In the genomic region with DNA sequence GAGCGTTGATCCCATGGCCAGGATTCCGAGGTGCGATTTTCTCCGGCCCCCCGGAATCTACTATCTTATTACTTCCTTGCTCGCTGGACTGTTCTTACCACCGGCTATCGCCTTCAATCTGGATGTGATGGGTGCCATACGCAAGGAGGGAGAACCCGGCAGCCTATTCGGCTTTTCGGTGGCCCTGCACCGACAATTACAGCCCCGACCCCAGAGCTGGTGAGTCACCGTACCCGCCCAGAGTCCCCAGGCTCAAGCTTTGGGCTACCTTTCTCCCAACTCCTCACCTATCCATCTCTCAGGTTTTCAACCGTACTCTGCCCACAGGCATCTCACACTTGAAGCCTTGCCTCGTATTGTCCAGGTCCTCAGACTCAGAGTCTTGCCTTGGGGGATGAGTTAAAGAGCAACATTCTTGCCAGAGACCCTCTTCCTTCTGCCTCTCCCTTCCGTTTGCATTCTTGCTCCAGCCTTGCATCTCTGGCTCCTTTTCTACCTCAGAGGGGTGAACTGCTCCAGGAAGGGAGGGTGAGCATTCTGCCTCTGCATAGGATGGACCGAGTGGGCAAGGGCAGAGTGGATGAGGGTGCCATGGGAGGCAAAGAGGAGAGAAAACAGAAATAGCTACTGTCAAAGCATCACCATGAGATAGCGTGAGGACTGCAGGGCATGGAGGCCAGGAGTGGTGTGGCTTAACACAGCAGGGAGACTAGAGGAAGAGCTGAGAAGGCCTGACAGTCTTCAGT, we compare ENCODE assay signal across 8 mouse cellular contexts. TPM values are rescaled to one million over a fixed set of nuclear protein-coding genes. Genes with fewer than 3 reads are reported as not detected.
DNase-seq lines count a peak whose midpoint lies in the region; ATAC-seq and TF ChIP-seq lines count a peak whose summit lies in the region.

No protein-coding gene starts in this region.

- no peaks in the 10 kb centered on the region for H3K9me3 ChIP-seq in lung, embryonic 14.5 days (ENCODE audit: low read depth, low read length)
- no peaks in the 10 kb centered on the region for H3K9me3 ChIP-seq in embryonic facial prominence, embryonic 11.5 days (replicated peaks; ENCODE audit: control insufficient read depth, low read length)
- no peaks in the 10 kb centered on the region for H3K9me3 ChIP-seq in intestine, embryonic 14.5 days (ENCODE audit: control insufficient read depth, low read length)
- no peaks in the 10 kb centered on the region for H3K9me3 ChIP-seq in neural tube, embryonic 13.5 days

- H3K4me2 ChIP-seq in lung, embryonic 14.5 days: peak overlapping the region; percentile 72
- H3K4me2 ChIP-seq in embryonic facial prominence, embryonic 11.5 days (ENCODE audit: low read depth, low read length): peak overlapping the region; percentile 69
- H3K4me2 ChIP-seq in intestine, embryonic 14.5 days (ENCODE audit: low read length): peak overlapping the region; percentile 55
- H3K4me2 ChIP-seq in neural tube, embryonic 13.5 days: peak overlapping the region; percentile 65

- peak overlapping the region; percentile 41 for H3K4me3 ChIP-seq in lung, embryonic 14.5 days (ENCODE audit: low read depth, low read length)
- H3K4me3 ChIP-seq in embryonic facial prominence, embryonic 11.5 days (ENCODE audit: low read depth, low read length): peak overlapping the region; percentile 39
- peak overlapping the region; percentile 34 for H3K4me3 ChIP-seq in intestine, embryonic 14.5 days (ENCODE audit: low read depth, low read length)
- peak overlapping the region; percentile 43 for H3K4me3 ChIP-seq in neural tube, embryonic 13.5 days

- ATAC-seq in lung, embryonic 14.5 days (ENCODE audit: insufficient read depth): 0 out of 2 replicates have a peak, but pooled peaks have one; percentile 8
- no peak for ATAC-seq in embryonic facial prominence, embryonic 11.5 days (replicated peaks; ENCODE audit: insufficient number of reproducible peaks, low FRiP score, low TSS enrichment, low read depth)
- ATAC-seq in intestine, embryonic 14.5 days (replicated peaks; ENCODE audit: low FRiP score, low TSS enrichment, low read depth): no peak
- ATAC-seq in neural tube, embryonic 13.5 days (ENCODE audit: low read depth): 0 out of 2 replicates have a peak, but pooled peaks have one; percentile 21

- peak overlapping the region; percentile 30 for H3K9ac ChIP-seq in lung, embryonic 14.5 days
- peak overlapping the region; percentile 13; the same call in 1 of the 2 replicates for H3K9ac ChIP-seq in embryonic facial prominence, embryonic 11.5 days (replicated peaks; ENCODE audit: low read length)
- H3K9ac ChIP-seq in intestine, embryonic 14.5 days (ENCODE audit: low read length): no peak overlapping the region
- H3K9ac ChIP-seq in neural tube, embryonic 13.5 days: peak overlapping the region; percentile 56

- 5% methylated on average over 21 of the region's 21 CpGs for WGBS in lung, embryonic 14.5 days
- 3% methylated on average over 21 of the region's 21 CpGs for WGBS in embryonic facial prominence, embryonic 11.5 days
- 3% methylated on average over 21 of the region's 21 CpGs for WGBS in intestine, embryonic 14.5 days
- WGBS in neural tube, embryonic 13.5 days: 4% methylated on average over 21 of the region's 21 CpGs

- H3K36me3 ChIP-seq in lung, embryonic 14.5 days (ENCODE audit: insufficient read depth): no peaks in the 10 kb centered on the region
- no peaks in the 10 kb centered on the region for H3K36me3 ChIP-seq in embryonic facial prominence, embryonic 11.5 days (replicated peaks; ENCODE audit: control insufficient read depth, insufficient read depth, low read depth, low read length)
- no peaks in the 10 kb centered on the region for H3K36me3 ChIP-seq in intestine, embryonic 14.5 days (ENCODE audit: control insufficient read depth, insufficient read depth, low read length)
- H3K36me3 ChIP-seq in neural tube, embryonic 13.5 days: no peaks in the 10 kb centered on the region

- no peak overlapping the region for H3K27ac ChIP-seq in lung, embryonic 14.5 days (ENCODE audit: low read depth)
- no peak overlapping the region for H3K27ac ChIP-seq in embryonic facial prominence, embryonic 11.5 days (replicated peaks; ENCODE audit: low read depth, low read length)
- no peak overlapping the region for H3K27ac ChIP-seq in intestine, embryonic 14.5 days (ENCODE audit: low read depth)
- H3K27ac ChIP-seq in neural tube, embryonic 13.5 days (replicated peaks): peak overlapping the region; percentile 52

- DNase-seq in lung, embryonic 14.5 days: no peak
- no peak for DNase-seq in lung, postnatal 14 days
- peak; percentile 17 for DNase-seq in embryonic facial prominence, embryonic 11.5 days (ENCODE audit: low spot score)
- DNase-seq in intestine, embryonic 14.5 days (ENCODE audit: low spot score): peak; percentile 61
- DNase-seq in ovary, adult 18-20 months (ENCODE audit: low spot score): no peak
- DNase-seq in layer of hippocampus, adult 11-12 months (ENCODE audit: low spot score): no peak
- no peak for DNase-seq in spleen, postnatal 14 days (ENCODE audit: low spot score in 2 of 2)

- no peaks in the 10 kb centered on the region for H3K4me1 ChIP-seq in lung, embryonic 14.5 days (ENCODE audit: insufficient read depth)
- no peaks in the 10 kb centered on the region; the same call in 1 of the 2 replicates for H3K4me1 ChIP-seq in embryonic facial prominence, embryonic 11.5 days (ENCODE audit: control insufficient read depth, insufficient read depth, low read length)
- H3K4me1 ChIP-seq in intestine, embryonic 14.5 days (replicated peaks; ENCODE audit: control insufficient read depth, insufficient read depth, low read length): no peaks in the 10 kb centered on the region
- H3K4me1 ChIP-seq in neural tube, embryonic 13.5 days (replicated peaks): peaks cover 17% of the 10 kb centered on the region

- peaks cover 48% of the 10 kb centered on the region for H3K27me3 ChIP-seq in lung, embryonic 14.5 days (ENCODE audit: insufficient read depth, low read length)
- peaks cover 28% of the 10 kb centered on the region for H3K27me3 ChIP-seq in embryonic facial prominence, embryonic 11.5 days (ENCODE audit: control insufficient read depth, insufficient read depth, low read length)
- peaks cover 67% of the 10 kb centered on the region for H3K27me3 ChIP-seq in intestine, embryonic 14.5 days (replicated peaks; ENCODE audit: control insufficient read depth, insufficient read depth, low read length)
- H3K27me3 ChIP-seq in neural tube, embryonic 13.5 days: peaks cover 74% of the 10 kb centered on the region

- TF ChIP-seq CTCF in lung, embryonic 14.5 days (IDR thresholded peaks at IDR 0.05; ENCODE audit: low read depth): no peak

RNA-seq across cellular contexts. Expression of a gene that starts 0.5 kb away (rescaled TPM):
- 1.5 and 2.1 TPM in 2 replicates for polyA plus RNA-seq in lung, embryonic 14.5 days (2014; fragmentation: Nextera tagmentation; extraction: Ambion mirVana)
- 2.3 and 2.7 TPM in 2 replicates for polyA plus RNA-seq in embryonic facial prominence, embryonic 11.5 days (2014; fragmentation: Nextera tagmentation; extraction: Ambion mirVana)
- 2.1 and 2.3 TPM in 2 replicates for polyA plus RNA-seq in intestine, embryonic 14.5 days (2014; fragmentation: Nextera tagmentation; extraction: Ambion mirVana)
- polyA plus RNA-seq in neural tube, embryonic 13.5 days (2015; fragmentation: Nextera tagmentation; extraction: Ambion mirVana): 12.1 and 15.5 TPM in 2 replicates

RNA-seq across cellular contexts. Expression of a gene that starts 10.3 kb away (rescaled TPM):
- polyA plus RNA-seq in lung, embryonic 14.5 days (2014; fragmentation: Nextera tagmentation; extraction: Ambion mirVana): 175 and 180 TPM in 2 replicates
- polyA plus RNA-seq in embryonic facial prominence, embryonic 11.5 days (2014; fragmentation: Nextera tagmentation; extraction: Ambion mirVana): 196 and 213 TPM in 2 replicates
- polyA plus RNA-seq in intestine, embryonic 14.5 days (2014; fragmentation: Nextera tagmentation; extraction: Ambion mirVana): 218 and 228 TPM in 2 replicates
- polyA plus RNA-seq in neural tube, embryonic 13.5 days (2015; fragmentation: Nextera tagmentation; extraction: Ambion mirVana): 299 and 314 TPM in 2 replicates

RNA-seq across cellular contexts. Expression of a gene that starts 11.5 kb away (rescaled TPM):
- polyA plus RNA-seq in lung, embryonic 14.5 days (2014; fragmentation: Nextera tagmentation; extraction: Ambion mirVana): 10.5 and 12.5 TPM in 2 replicates
- 9.2 and 11.4 TPM in 2 replicates for polyA plus RNA-seq in embryonic facial prominence, embryonic 11.5 days (2014; fragmentation: Nextera tagmentation; extraction: Ambion mirVana)
- polyA plus RNA-seq in intestine, embryonic 14.5 days (2014; fragmentation: Nextera tagmentation; extraction: Ambion mirVana): 8.9 and 11.5 TPM in 2 replicates
- polyA plus RNA-seq in neural tube, embryonic 13.5 days (2015; fragmentation: Nextera tagmentation; extraction: Ambion mirVana): 14.1 and 16.9 TPM in 2 replicates

RNA-seq across cellular contexts. Expression of a gene that starts 26.6 kb away (rescaled TPM):
- not detected in 2 replicates for polyA plus RNA-seq in lung, embryonic 14.5 days (2014; fragmentation: Nextera tagmentation; extraction: Ambion mirVana)
- polyA plus RNA-seq in embryonic facial prominence, embryonic 11.5 days (2014; fragmentation: Nextera tagmentation; extraction: Ambion mirVana): not detected in 2 replicates
- polyA plus RNA-seq in intestine, embryonic 14.5 days (2014; fragmentation: Nextera tagmentation; extraction: Ambion mirVana): 1.2 and 2.4 TPM in 2 replicates
- polyA plus RNA-seq in neural tube, embryonic 13.5 days (2015; fragmentation: Nextera tagmentation; extraction: Ambion mirVana): 0.15 TPM in 1 of 2 replicates, not detected in the other

RNA-seq across cellular contexts. Expression of a gene that starts 33.4 kb away (rescaled TPM):
- polyA plus RNA-seq in lung, embryonic 14.5 days (2014; fragmentation: Nextera tagmentation; extraction: Ambion mirVana): 458 and 459 TPM in 2 replicates
- polyA plus RNA-seq in embryonic facial prominence, embryonic 11.5 days (2014; fragmentation: Nextera tagmentation; extraction: Ambion mirVana): 324 and 334 TPM in 2 replicates
- 558 and 572 TPM in 2 replicates for polyA plus RNA-seq in intestine, embryonic 14.5 days (2014; fragmentation: Nextera tagmentation; extraction: Ambion mirVana)
- polyA plus RNA-seq in neural tube, embryonic 13.5 days (2015; fragmentation: Nextera tagmentation; extraction: Ambion mirVana): 228 and 241 TPM in 2 replicates

Comparison
In these comparisons a context has a peak if more than half of its experiments do, and no peak if none do; other contexts are left out.
1. ATAC-seq: peak in lung, embryonic 14.5 days (single experiment) and neural tube, embryonic 13.5 days (single experiment); none in embryonic facial prominence, embryonic 11.5 days (single experiment) and intestine, embryonic 14.5 days (single experiment).
2. DNase-seq: peak in embryonic facial prominence, embryonic 11.5 days (single experiment) and intestine, embryonic 14.5 days (single experiment); none in lung, embryonic 14.5 days (single experiment), lung, postnatal 14 days (single experiment), ovary, adult 18-20 months (single experiment), layer of hippocampus, adult 11-12 months (single experiment) and spleen, postnatal 14 days (0 of 2).
3. Peak in every context shown above with its lines, with median percentiles within 50 percentile points of each other: H3K4me2 ChIP-seq and H3K4me3 ChIP-seq.